In genomic region chr7:102222830-102223556, GRCm38 (mm10) we compare ENCODE assay signal across 1 mouse cellular context.
TF ChIP-seq lines count a peak whose summit lies in the region.

No protein-coding gene starts in this region.

TF ChIP-seq in C2C12, 6 proteins besides CTCF, POLR2A, EP300 and RAD21:
- no peak for TF ChIP-seq FOSL1 (IDR thresholded peaks at IDR 0.05; ENCODE audit: insufficient read depth, low read length, poor library complexity, severe bottlenecking)
- no peak for TF ChIP-seq MAX (IDR thresholded peaks at IDR 0.05)
- TF ChIP-seq MYOG (IDR thresholded peaks at IDR 0.05; ENCODE audit: control insufficient read depth, extremely low read depth, insufficient read length): no peak
- no peak for TF ChIP-seq USF1 (IDR thresholded peaks at IDR 0.05; ENCODE audit: low read depth)
- no peak for TF ChIP-seq MYOD1 (IDR thresholded peaks at IDR 0.05; ENCODE audit: control insufficient read depth, insufficient read length, low read depth)
- TF ChIP-seq CEBPB (IDR thresholded peaks at IDR 0.05; ENCODE audit: low read depth): no peak
